9 mouse cellular contexts compared by ENCODE assay signal in the genomic region with DNA sequence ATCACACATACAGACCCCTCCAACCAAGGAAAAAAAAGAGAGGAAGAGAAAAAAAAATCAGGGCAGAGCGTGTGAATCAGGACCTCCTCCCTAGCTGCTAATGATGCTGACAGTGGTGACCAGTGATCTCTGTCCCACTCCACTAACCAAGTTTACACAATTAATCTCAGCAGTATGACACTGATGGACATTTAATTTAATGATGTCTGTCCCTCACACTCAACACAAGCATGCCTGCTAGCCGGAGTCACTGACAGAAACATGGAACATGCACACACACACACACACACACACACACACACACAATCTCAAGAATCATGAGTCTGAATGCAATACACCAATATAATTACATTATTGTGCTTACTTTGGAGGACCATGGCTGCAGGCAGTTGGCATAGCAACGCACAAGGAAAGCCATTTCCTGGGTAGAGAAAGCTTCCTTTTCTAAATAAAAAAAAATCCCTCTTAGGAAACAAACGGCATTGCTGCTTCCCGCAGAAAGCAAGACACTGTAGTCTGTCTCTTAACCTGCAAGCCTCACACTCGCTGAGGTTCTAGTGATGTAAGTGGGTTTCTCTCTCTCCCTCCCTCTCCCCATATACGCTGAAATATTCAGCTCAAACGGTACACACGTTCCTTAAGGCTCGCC.
DNase-seq lines count a peak whose midpoint lies in the region; ATAC-seq and TF ChIP-seq lines count a peak whose summit lies in the region.
"Had no signal": no experiment of that assay in that cellular context is flagged by ENCODE, and none has a peak within 500 bp of the region (broad histone marks: within the 10 kb centered on the region; RNA-seq: fewer than 3 reads in every experiment).

No protein-coding gene starts in this region.

- H3K27me3 ChIP-seq in neural tube, embryonic 11.5 days (ENCODE audit: control insufficient read depth, insufficient read depth, low read length) = no peaks in the 10 kb centered on the region
- H3K27me3 ChIP-seq in hindbrain, embryonic 12.5 days = no peaks in the 10 kb centered on the region
- H3K27me3 ChIP-seq in neural tube, embryonic 13.5 days = no peaks in the 10 kb centered on the region
- H3K27me3 ChIP-seq: liver, embryonic 15.5 days had no signal

- no peak overlapping the region for H3K27ac ChIP-seq in neural tube, embryonic 11.5 days (ENCODE audit: low read depth, low read length)
- H3K27ac ChIP-seq in hindbrain, embryonic 12.5 days = peak overlapping the region; percentile 79
- H3K27ac ChIP-seq in neural tube, embryonic 13.5 days (replicated peaks) = peak overlapping the region; percentile 92
- H3K27ac ChIP-seq: liver, embryonic 15.5 days had no signal

- 0 out of 2 replicates have a peak overlapping the region, but pooled peaks have one; percentile 2 for H3K4me2 ChIP-seq in neural tube, embryonic 11.5 days (ENCODE audit: low read depth)
- peak overlapping the region; percentile 50 for H3K4me2 ChIP-seq in hindbrain, embryonic 12.5 days (replicated peaks)
- peak overlapping the region; percentile 60 for H3K4me2 ChIP-seq in neural tube, embryonic 13.5 days
- H3K4me2 ChIP-seq: liver, embryonic 15.5 days had no signal

- peak; percentile 20 for DNase-seq in embryo, embryonic 11 days
- no peak for DNase-seq in embryo, embryonic 9.5 days (ENCODE audit: extremely low spot score)
- peak; percentile 28 for DNase-seq in neural tube, embryonic 11.5 days (ENCODE audit: low spot score)
- DNase-seq in neural tube, embryonic 10.5 days (ENCODE audit: extremely low spot score, low spot score) = no peak
- no peak for DNase-seq in urinary bladder, postnatal 36 days (ENCODE audit: low spot score in 2 of 2)
- DNase-seq in lung, adult 2 months = no peak

- no peaks in the 10 kb centered on the region for H3K9me3 ChIP-seq in neural tube, embryonic 11.5 days (ENCODE audit: control insufficient read depth, low read length)
- no peaks in the 10 kb centered on the region for H3K9me3 ChIP-seq in hindbrain, embryonic 12.5 days (replicated peaks)
- H3K9me3 ChIP-seq in neural tube, embryonic 13.5 days = no peaks in the 10 kb centered on the region
- H3K9me3 ChIP-seq: liver, embryonic 15.5 days had no signal

- peaks cover 3% of the 10 kb centered on the region for H3K4me1 ChIP-seq in neural tube, embryonic 11.5 days (ENCODE audit: control insufficient read depth, insufficient read depth, low read length)
- peaks cover 26% of the 10 kb centered on the region for H3K4me1 ChIP-seq in hindbrain, embryonic 12.5 days
- peaks cover 56% of the 10 kb centered on the region for H3K4me1 ChIP-seq in neural tube, embryonic 13.5 days (replicated peaks)
- peaks cover 5% of the 10 kb centered on the region for H3K4me1 ChIP-seq in lung, adult 2 months (ENCODE audit: control insufficient read depth, insufficient read depth, low read length)

- WGBS in neural tube, embryonic 11.5 days = 57% methylated on average over 10 of the region's 10 CpGs
- WGBS in hindbrain, embryonic 12.5 days = 25% methylated on average over 10 of the region's 10 CpGs
- 21% methylated on average over 10 of the region's 10 CpGs for WGBS in neural tube, embryonic 13.5 days
- 20% methylated on average over 10 of the region's 10 CpGs for WGBS in lung, adult 2 months

- TF ChIP-seq CTCF in lung, adult 2 months (IDR thresholded peaks at IDR 0.05; ENCODE audit: insufficient read depth, low read length) = no peak

- no peaks in the 10 kb centered on the region for H3K36me3 ChIP-seq in neural tube, embryonic 11.5 days (ENCODE audit: control insufficient read depth, insufficient read depth, low read length)
- no peaks in the 10 kb centered on the region for H3K36me3 ChIP-seq in hindbrain, embryonic 12.5 days
- no peaks in the 10 kb centered on the region for H3K36me3 ChIP-seq in neural tube, embryonic 13.5 days
- H3K36me3 ChIP-seq: liver, embryonic 15.5 days had no signal

- no peak overlapping the region for H3K4me3 ChIP-seq in neural tube, embryonic 11.5 days (ENCODE audit: low read depth, low read length)
- peak overlapping the region; percentile 22 for H3K4me3 ChIP-seq in hindbrain, embryonic 12.5 days
- peak overlapping the region; percentile 40 for H3K4me3 ChIP-seq in neural tube, embryonic 13.5 days
- no peak overlapping the region for H3K4me3 ChIP-seq in lung, adult 2 months (replicated peaks; ENCODE audit: extremely low read depth, low read depth, low read length)
- H3K4me3 ChIP-seq: liver, embryonic 15.5 days had no signal

- no peak overlapping the region for H3K9ac ChIP-seq in neural tube, embryonic 11.5 days (ENCODE audit: low read length)
- H3K9ac ChIP-seq in hindbrain, embryonic 12.5 days = peak overlapping the region; percentile 53
- peak overlapping the region; percentile 78 for H3K9ac ChIP-seq in neural tube, embryonic 13.5 days
- H3K9ac ChIP-seq: liver, embryonic 15.5 days had no signal

- peak; percentile 43; the same call in 1 of the 2 replicates for ATAC-seq in neural tube, embryonic 11.5 days (ENCODE audit: insufficient read depth, low FRiP score, low TSS enrichment)
- peak; percentile 77 for ATAC-seq in hindbrain, embryonic 12.5 days (ENCODE audit: low FRiP score)
- ATAC-seq in neural tube, embryonic 13.5 days (ENCODE audit: low read depth) = peak; percentile 68

- TF ChIP-seq POLR2A in lung, adult 2 months (IDR thresholded peaks at IDR 0.05; ENCODE audit: borderline replicate concordance, extremely low read depth, low read depth, low read length) = no peak

Comparison
In these comparisons a context has a peak if more than half of its experiments do, and no peak if none do; other contexts are left out.
1. DNase-seq: peak in embryo, embryonic 11 days (single experiment) and neural tube, embryonic 11.5 days (single experiment); none in embryo, embryonic 9.5 days (single experiment), neural tube, embryonic 10.5 days (single experiment), urinary bladder, postnatal 36 days (0 of 2) and lung, adult 2 months (single experiment).
2. H3K4me3 ChIP-seq: peak in hindbrain, embryonic 12.5 days (single experiment) and neural tube, embryonic 13.5 days (single experiment); none in neural tube, embryonic 11.5 days (single experiment) and lung, adult 2 months (single experiment).
3. H3K4me2 ChIP-seq: peak in every context shown above with its lines; median percentile 60 in neural tube, embryonic 13.5 days; 50 in hindbrain, embryonic 12.5 days; 2 in neural tube, embryonic 11.5 days.
4. Peak in every context shown above with its lines, with median percentiles within 50 percentile points of each other: ATAC-seq.